Mouse (Mus musculus): ENCODE data around the gene Gm49403.

- peak; percentile 63 for TF ChIP-seq CTCF (IDR thresholded peaks at IDR 0.05; ENCODE audit: insufficient read depth, low read depth, low read length)
- peak; percentile 53; the same call in 1 of the 2 replicates for TF ChIP-seq POLR2A (IDR thresholded peaks at IDR 0.05; ENCODE audit: insufficient read depth, low read depth, low read length)
Observed at GRCm38 (mm10) chr19:8837251-8837791, 46.4 kb upstream of the Gm49403 start, which contains the start of gene Bscl2.
